Mouse (Mus musculus): ENCODE measurements at regions not wholly inside any gene's neighbourhood (a gene's known extent, or its start where the extent isn't known, plus 50 kb on each side); places are given as distances from the start of the nearest gene placed in this dataset.

- no peak for DNase-seq (ENCODE audit: low spot score)
- Histone ChIP-seq H3K36me3 (no peaks in the 10 kb centered on the region), H3K27ac (no peak overlapping the region), H3K4me3 (no peak overlapping the region), H3K9me3 (no peaks in the 10 kb centered on the region), H3K27me3 (ENCODE audit: insufficient read depth, poor library complexity, severe bottlenecking) (no peaks in the 10 kb centered on the region), H3K4me1 (no peaks in the 10 kb centered on the region)
- 78% methylated on average over 2 of the region's 2 CpGs for WGBS
Measured at GRCm38 (mm10) chr1:61336367-61336766, 302.3 kb upstream of the Pard3b start.

- H3K9me3 ChIP-seq, result no peaks in the 10 kb centered on the region
- no peak for DNase-seq (ENCODE audit: low spot score)
- H3K27me3 ChIP-seq (ENCODE audit: insufficient read depth, poor library complexity, severe bottlenecking), result no peaks in the 10 kb centered on the region
- no peak overlapping the region for H3K4me3 ChIP-seq
- no peak overlapping the region for H3K27ac ChIP-seq
- H3K4me1 ChIP-seq, result no peaks in the 10 kb centered on the region
- H3K36me3 ChIP-seq, result no peaks in the 10 kb centered on the region
- 34% methylated on average over 1 of the region's 1 CpGs for WGBS
Measured at GRCm38 (mm10) chr1:61352921-61353320, 285.7 kb upstream of the Pard3b start.

GRCm38 (mm10) chr1:61353481-61353880 lies 285.1 kb upstream of the Pard3b start:
- WGBS, result 33% methylated on average over 3 of the region's 3 CpGs
- Histone ChIP-seq H3K4me1 (0 out of 2 replicates have a peak, but pooled peaks cover 1% of the 10 kb centered on the region), H3K27me3 (ENCODE audit: insufficient read depth, poor library complexity, severe bottlenecking) (0 out of 2 replicates have a peak, but pooled peaks cover under 1% of the 10 kb centered on the region), H3K9me3 (no peaks in the 10 kb centered on the region), H3K27ac (no peak overlapping the region), H3K4me3 (no peak overlapping the region), H3K36me3 (no peaks in the 10 kb centered on the region)
- DNase-seq (ENCODE audit: low spot score), result no peak

- H3K4me3 ChIP-seq, result no peak overlapping the region
- WGBS, result 49% methylated on average over 5 of the region's 5 CpGs
- H3K27ac ChIP-seq, result no peak overlapping the region
- no peaks in the 10 kb centered on the region for H3K36me3 ChIP-seq
- no peaks in the 10 kb centered on the region for H3K9me3 ChIP-seq
- no peak for DNase-seq (ENCODE audit: low spot score)
- H3K27me3 ChIP-seq (ENCODE audit: insufficient read depth, poor library complexity, severe bottlenecking), result peaks cover 13% of the 10 kb centered on the region; the same call in 1 of the 2 replicates
- 0 out of 2 replicates have a peak, but pooled peaks cover 9% of the 10 kb centered on the region for H3K4me1 ChIP-seq
Measured at GRCm38 (mm10) chr1:61355241-61355640, 283.4 kb upstream of the Pard3b start.

GRCm38 (mm10) chr1:61359011-61359930 lies 279.4 kb upstream of the Pard3b start:
- peaks cover 13% of the 10 kb centered on the region; the same call in 1 of the 2 replicates for H3K27me3 ChIP-seq (ENCODE audit: insufficient read depth, poor library complexity, severe bottlenecking)
- H3K9me3 ChIP-seq, result no peaks in the 10 kb centered on the region
- no peak overlapping the region for H3K27ac ChIP-seq
- H3K36me3 ChIP-seq, result no peaks in the 10 kb centered on the region
- 58% methylated on average over 19 of the region's 19 CpGs for WGBS
- 0 out of 2 replicates have a peak, but pooled peaks cover 9% of the 10 kb centered on the region for H3K4me1 ChIP-seq
- no peak for DNase-seq (ENCODE audit: low spot score)
- no peak overlapping the region for H3K4me3 ChIP-seq

- no peak overlapping the region for H3K4me3 ChIP-seq
- no peaks in the 10 kb centered on the region for H3K27me3 ChIP-seq (ENCODE audit: insufficient read depth, poor library complexity, severe bottlenecking)
- H3K27ac ChIP-seq, result no peak overlapping the region
- no peaks in the 10 kb centered on the region for H3K36me3 ChIP-seq
- WGBS, result 70% methylated on average over 4 of the region's 4 CpGs
- 0 out of 2 replicates have a peak, but pooled peaks cover 5% of the 10 kb centered on the region for H3K9me3 ChIP-seq
- H3K4me1 ChIP-seq, result peaks cover 11% of the 10 kb centered on the region; the same call in 1 of the 2 replicates
- no peak for DNase-seq (ENCODE audit: low spot score)
Measured at GRCm38 (mm10) chr1:61372581-61372980, 266.0 kb upstream of the Pard3b start.

GRCm38 (mm10) chr1:61373661-61374491 lies 264.7 kb upstream of the Pard3b start:
- peaks cover under 1% of the 10 kb centered on the region; the same call in 1 of the 2 replicates for H3K27me3 ChIP-seq (ENCODE audit: insufficient read depth, poor library complexity, severe bottlenecking)
- H3K9me3 ChIP-seq, result 0 out of 2 replicates have a peak, but pooled peaks cover 5% of the 10 kb centered on the region
- no peak for DNase-seq (ENCODE audit: low spot score)
- no peaks in the 10 kb centered on the region for H3K36me3 ChIP-seq
- H3K4me3 ChIP-seq, result no peak overlapping the region
- peak overlapping the region; percentile 52 for H3K27ac ChIP-seq
- WGBS, result 48% methylated on average over 17 of the region's 17 CpGs
- peaks cover 19% of the 10 kb centered on the region; the same call in 1 of the 2 replicates for H3K4me1 ChIP-seq

- no peak for DNase-seq (ENCODE audit: low spot score)
- no peak overlapping the region for H3K4me3 ChIP-seq
- no peak overlapping the region for H3K27ac ChIP-seq
- H3K27me3 ChIP-seq (ENCODE audit: insufficient read depth, poor library complexity, severe bottlenecking), result peaks cover 6% of the 10 kb centered on the region
- WGBS, result 40% methylated on average over 4 of the region's 4 CpGs
- 0 out of 2 replicates have a peak, but pooled peaks cover 1% of the 10 kb centered on the region for H3K9me3 ChIP-seq
- no peaks in the 10 kb centered on the region for H3K36me3 ChIP-seq
- peaks cover 19% of the 10 kb centered on the region; the same call in 1 of the 2 replicates for H3K4me1 ChIP-seq
Measured at GRCm38 (mm10) chr1:61376417-61376816, 262.2 kb upstream of the Pard3b start.

- 2% methylated on average over 7 of the region's 7 CpGs for WGBS
- no peaks in the 10 kb centered on the region for H3K9me3 ChIP-seq
- no peak overlapping the region for H3K4me3 ChIP-seq
- H3K36me3 ChIP-seq, result no peaks in the 10 kb centered on the region
- peaks cover 6% of the 10 kb centered on the region for H3K27me3 ChIP-seq (ENCODE audit: insufficient read depth, poor library complexity, severe bottlenecking)
- peaks cover 19% of the 10 kb centered on the region; the same call in 1 of the 2 replicates for H3K4me1 ChIP-seq
- DNase-seq (ENCODE audit: low spot score), result no peak
- no peak overlapping the region for H3K27ac ChIP-seq
Measured at GRCm38 (mm10) chr1:61377070-61377469, 261.6 kb upstream of the Pard3b start.

GRCm38 (mm10) chr1:61378240-61378639 lies 260.4 kb upstream of the Pard3b start:
- no peak for DNase-seq (ENCODE audit: low spot score)
- Histone ChIP-seq H3K4me3 (no peak overlapping the region), H3K36me3 (no peaks in the 10 kb centered on the region), H3K27me3 (ENCODE audit: insufficient read depth, poor library complexity, severe bottlenecking) (peaks cover 6% of the 10 kb centered on the region), H3K27ac (no peak overlapping the region), H3K9me3 (no peaks in the 10 kb centered on the region), H3K4me1 (peaks cover 19% of the 10 kb centered on the region; the same call in 1 of the 2 replicates)
- 43% methylated on average over 8 of the region's 8 CpGs for WGBS

- peaks cover 8% of the 10 kb centered on the region; the same call in 1 of the 2 replicates for H3K4me1 ChIP-seq
- no peaks in the 10 kb centered on the region for H3K36me3 ChIP-seq
- H3K4me3 ChIP-seq, result no peak overlapping the region
- no peak overlapping the region for H3K27ac ChIP-seq
- H3K27me3 ChIP-seq (ENCODE audit: insufficient read depth, poor library complexity, severe bottlenecking), result peaks cover 6% of the 10 kb centered on the region
- 80% methylated on average over 21 of the region's 21 CpGs for WGBS
- no peak for DNase-seq (ENCODE audit: low spot score)
- H3K9me3 ChIP-seq, result no peaks in the 10 kb centered on the region
Measured at GRCm38 (mm10) chr1:61379771-61380517, 258.7 kb upstream of the Pard3b start.

- Histone ChIP-seq H3K4me3 (no peak overlapping the region), H3K4me1 (no peaks in the 10 kb centered on the region), H3K27ac (no peak overlapping the region), H3K36me3 (no peaks in the 10 kb centered on the region), H3K27me3 (ENCODE audit: insufficient read depth, poor library complexity, severe bottlenecking) (no peaks in the 10 kb centered on the region), H3K9me3 (no peaks in the 10 kb centered on the region)
- DNase-seq (ENCODE audit: low spot score), result no peak
- 48% methylated on average over 4 of the region's 4 CpGs for WGBS
Measured at GRCm38 (mm10) chr1:61387587-61387986, 251.0 kb upstream of the Pard3b start.

Measured in heart, embryonic 10.5 days (tissue).